In the genomic region with DNA sequence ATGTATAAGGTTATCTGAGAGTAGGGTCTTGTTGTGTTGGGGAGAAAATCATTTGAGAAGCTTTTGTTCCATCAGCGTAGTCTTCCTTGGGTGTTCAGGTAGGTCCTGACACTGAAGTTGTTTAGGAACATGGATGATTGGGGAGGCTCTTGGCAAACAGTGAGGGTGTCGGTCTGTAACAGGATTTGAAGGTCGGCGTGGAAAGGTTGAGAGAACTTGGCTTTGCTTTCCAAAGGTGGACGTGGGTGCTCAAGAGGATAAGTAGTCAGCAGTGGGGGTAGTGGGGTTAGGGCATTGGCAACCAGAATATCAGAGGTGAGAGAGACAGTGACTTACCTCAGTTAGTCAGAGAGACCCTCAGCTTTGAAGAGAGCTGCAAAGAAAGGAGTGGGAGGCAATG, we compare ENCODE assay signal across 33 mouse cellular contexts.
"Had no signal": no experiment of that assay in that cellular context is flagged by ENCODE, and none has a peak within 500 bp of the region (broad histone marks: within the 10 kb centered on the region; RNA-seq: fewer than 3 reads in every experiment).

No protein-coding gene starts in this region.

- ATAC-seq: hindbrain, postnatal 0 days; inflammation-experienced regulatory T-cells, adult 6 months; intestine, embryonic 15.5 days; intestine, postnatal 0 days had no signal

- DNase-seq: heart, adult 2 months; heart, postnatal 10 days; heart, postnatal 36 days; heart, postnatal 4 days; kidney, adult 11 months; kidney, adult 18-20 months; kidney, adult 2 months; kidney, adult 8-10 months; kidney, adult 9 months; kidney, postnatal 10 days; kidney, postnatal 14 days; kidney, postnatal 25 days; kidney, postnatal 36 days; kidney, postnatal 4 days; layer of hippocampus, adult 9-11 months; layer of hippocampus, postnatal 36 days had no signal

- H3K4me2 ChIP-seq: heart, embryonic 11.5 days; heart, embryonic 12.5 days; heart, embryonic 13.5 days; heart, embryonic 15.5 days; hindbrain, embryonic 12.5 days; hindbrain, embryonic 13.5 days; hindbrain, embryonic 14.5 days; hindbrain, embryonic 15.5 days; intestine, embryonic 15.5 days; kidney, embryonic 15.5 days had no signal

- H3K9ac ChIP-seq: heart, embryonic 12.5 days; heart, embryonic 13.5 days; heart, embryonic 15.5 days; hindbrain, embryonic 12.5 days; hindbrain, embryonic 13.5 days; hindbrain, embryonic 14.5 days; hindbrain, embryonic 15.5 days; intestine, embryonic 15.5 days; kidney, embryonic 15.5 days had no signal

- H3K27me3 ChIP-seq: heart, embryonic 12.5 days; heart, embryonic 15.5 days; hindbrain, embryonic 12.5 days; hindbrain, embryonic 13.5 days; hindbrain, embryonic 15.5 days; intestine, embryonic 15.5 days; kidney, embryonic 15.5 days had no signal

- H3K4me3 ChIP-seq: heart, adult 2 months; heart, embryonic 12.5 days; heart, embryonic 13.5 days; heart, embryonic 15.5 days; hindbrain, embryonic 10.5 days; hindbrain, embryonic 12.5 days; hindbrain, embryonic 13.5 days; hindbrain, embryonic 15.5 days; intestine, embryonic 15.5 days; kidney, embryonic 15.5 days; layer of hippocampus, adult 2 months; left cerebral cortex, adult 2 months had no signal

- H3K36me3 ChIP-seq: heart, embryonic 12.5 days; heart, embryonic 13.5 days; heart, embryonic 15.5 days; hindbrain, embryonic 10.5 days; hindbrain, embryonic 12.5 days; hindbrain, embryonic 13.5 days; hindbrain, embryonic 15.5 days; intestine, embryonic 15.5 days; kidney, embryonic 15.5 days had no signal

- H3K9me3 ChIP-seq: heart, embryonic 12.5 days; heart, embryonic 13.5 days; heart, embryonic 15.5 days; hindbrain, embryonic 10.5 days; hindbrain, embryonic 12.5 days; hindbrain, embryonic 13.5 days; hindbrain, embryonic 15.5 days; intestine, embryonic 15.5 days; kidney, embryonic 15.5 days had no signal

- H3K4me1 ChIP-seq: heart, embryonic 12.5 days; heart, embryonic 13.5 days; heart, embryonic 15.5 days; hindbrain, embryonic 10.5 days; hindbrain, embryonic 12.5 days; hindbrain, embryonic 13.5 days; hindbrain, embryonic 15.5 days; intestine, embryonic 15.5 days; kidney, embryonic 15.5 days had no signal

- H3K27ac ChIP-seq: heart, adult 2 months; heart, embryonic 13.5 days; heart, embryonic 15.5 days; hindbrain, embryonic 10.5 days; hindbrain, embryonic 12.5 days; hindbrain, embryonic 13.5 days; hindbrain, embryonic 14.5 days; hindbrain, embryonic 15.5 days; hindbrain, postnatal 0 days; intestine, embryonic 15.5 days; kidney, embryonic 15.5 days; kidney, postnatal 0 days; layer of hippocampus, adult 2 months; left cerebral cortex, adult 2 months had no signal
